Mouse (Mus musculus) heart, postnatal 0 days (tissue): ENCODE measurements around the gene Nab2.

Experiments used
- CTCF ChIP-seq: IDR thresholded peaks from 2 replicates; pipeline ENCODE4 v1.5.1; 2016; ENCODE audit warnings: antibody characterized with exemption, control low read depth, low read depth
- EP300 ChIP-seq: IDR thresholded peaks from 2 replicates; pipeline ENCODE4 v1.6.1; 2016; ENCODE audit warnings: antibody characterized with exemption, low read depth

GRCm38 (mm10) chr10:127679881-127680280 is 11.5 kb upstream of the Nab2 start:
- TF ChIP-seq CTCF (no peak), EP300 (no peak)
